Mouse (Mus musculus) gastrocnemius, adult 8-10 months (tissue): ENCODE results near the gene Abhd12. TPM values are rescaled to one million over a fixed set of nuclear protein-coding genes. Genes with fewer than 3 reads are reported as not detected.

Experiments used
- DNase-seq, 2 experiments: peaks; one replicate each; pipeline ENCODE4 v3.0.0; 2022; ENCODE audit warnings: low spot score in 2 of 2
- total RNA-seq, 4 experiments: library from RNA; stranded (reverse); gene quantifications; 2 replicates each; pipeline ENCODE4 v1.2.4; 2022

Gene Abhd12
- total RNA-seq, 4 experiments from 2014 or later, result 22.0 to 27.5 (median 25.7) TPM

DNA sequence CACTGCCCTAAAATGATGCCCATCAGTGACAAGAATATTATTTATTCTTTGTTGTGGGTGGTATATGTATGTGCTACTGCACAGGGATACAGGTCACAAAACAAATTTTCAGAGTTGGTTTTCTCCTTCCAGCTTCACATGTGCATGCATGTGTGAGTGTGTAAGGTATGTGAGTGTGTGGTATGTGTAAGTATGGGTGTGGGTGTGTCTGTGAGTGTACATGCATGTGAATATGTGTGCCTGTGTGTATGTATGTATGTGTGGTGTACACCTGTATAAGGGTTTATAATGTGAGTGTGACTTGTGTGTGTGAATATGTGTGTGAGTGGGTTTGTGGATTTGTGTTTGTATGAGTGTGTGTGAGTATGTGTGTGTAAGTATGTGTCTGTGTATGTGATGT, 49.4 kb downstream of the Abhd12 start:
- no peak for DNase-seq

DNA sequence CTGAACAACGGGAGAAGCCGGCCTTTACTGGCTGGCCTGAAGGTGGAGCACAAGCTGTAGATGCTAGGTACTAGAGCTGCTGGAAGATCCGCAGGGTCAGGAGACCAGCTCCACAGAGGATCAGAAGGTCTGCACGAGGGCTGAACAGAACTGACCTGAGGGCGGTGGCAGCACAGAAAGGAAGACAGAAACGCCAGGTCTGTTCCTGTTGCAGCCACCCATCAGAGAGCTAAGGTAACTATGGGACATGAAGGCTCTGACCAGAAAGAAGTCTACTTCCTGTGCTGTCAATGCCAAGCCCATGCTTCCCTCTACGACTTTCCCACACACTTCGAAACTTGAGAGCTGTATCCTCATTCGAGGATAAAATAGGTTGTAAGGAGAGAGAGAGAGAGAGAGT, 53.3 kb downstream of the Abhd12 start:
- DNase-seq, result no peak

DNA sequence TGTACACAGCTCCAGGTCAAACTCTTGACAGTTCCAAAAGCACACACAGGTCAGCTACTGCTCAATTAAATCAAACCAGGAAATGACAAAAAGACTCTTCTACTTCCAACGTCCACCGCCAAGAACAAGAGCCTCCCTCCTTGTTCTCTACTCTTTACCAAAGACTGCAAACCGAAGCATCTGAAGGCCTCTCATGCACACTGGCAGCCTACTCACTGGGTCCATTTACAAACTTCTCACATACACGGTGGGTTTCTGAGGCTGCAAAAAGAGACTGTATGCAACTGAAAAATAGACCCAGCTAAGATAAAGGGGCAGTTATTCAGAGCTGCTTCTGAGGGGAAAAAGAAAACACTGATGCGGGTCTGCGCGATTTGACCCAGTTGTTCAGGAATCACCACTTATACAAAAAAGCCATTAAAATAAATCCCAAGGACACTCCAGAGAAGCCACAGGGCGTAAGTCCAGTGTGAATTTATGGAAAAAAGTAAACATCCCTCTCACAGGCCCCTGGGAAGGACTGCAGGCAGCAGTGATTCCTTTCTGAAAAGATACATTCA, 57.0 kb downstream of the Abhd12 start:
- DNase-seq, result no peak

- no peak for DNase-seq
These were observed 59.7 kb downstream of the Abhd12 start for GRCm38 (mm10) chr2:150844798-150845197.

GRCm38 (mm10) chr2:150842049-150842461, 62.5 kb downstream of the Abhd12 start:
- DNase-seq, result no peak

DNA sequence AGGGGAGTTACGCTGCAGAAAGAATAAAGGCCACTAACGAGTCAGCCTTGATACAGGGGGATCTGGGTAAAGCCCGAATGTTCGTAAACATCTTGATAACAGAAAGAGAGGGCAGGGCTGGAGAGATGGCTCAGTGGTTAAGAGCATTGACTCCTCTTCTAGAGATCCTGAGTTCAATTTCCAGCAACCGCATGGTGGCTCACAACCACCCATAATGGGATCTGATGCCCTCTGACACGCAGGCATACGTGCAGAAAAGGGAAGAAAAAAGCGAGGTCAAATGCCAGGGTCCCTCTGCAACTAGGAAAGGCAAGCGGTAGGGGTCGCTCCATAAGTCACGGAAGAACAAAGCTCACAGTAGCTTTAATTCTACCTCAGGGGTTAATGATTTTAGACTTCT, 63.4 kb downstream of the Abhd12 start:
- no peak for DNase-seq

- no peak for DNase-seq
These were observed 64.7 kb downstream of the Abhd12 start for GRCm38 (mm10) chr2:150839686-150840471.

- DNase-seq, result no peak
These were observed 66.8 kb downstream of the Abhd12 start for GRCm38 (mm10) chr2:150837781-150838180.

DNA sequence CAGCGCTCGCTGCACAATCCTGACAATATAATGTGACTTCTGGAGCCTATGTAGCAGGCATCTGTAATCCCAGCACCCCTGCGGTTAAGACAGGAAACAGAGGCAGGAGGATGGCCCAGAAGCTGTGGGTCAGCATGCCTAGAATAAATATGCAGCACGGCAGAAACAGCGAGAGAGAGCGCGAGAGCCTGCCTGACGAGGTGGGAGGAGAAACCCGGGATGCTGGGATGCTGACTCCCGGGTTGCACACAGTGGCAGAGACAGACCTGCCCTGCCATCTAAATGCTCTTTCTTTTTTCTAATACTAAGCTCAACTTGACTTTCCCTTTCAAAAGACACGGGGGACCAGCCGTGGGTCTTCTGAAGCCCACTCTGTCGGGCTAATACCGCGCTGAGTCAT, 67.6 kb downstream of the Abhd12 start:
- no peak for DNase-seq

DNA sequence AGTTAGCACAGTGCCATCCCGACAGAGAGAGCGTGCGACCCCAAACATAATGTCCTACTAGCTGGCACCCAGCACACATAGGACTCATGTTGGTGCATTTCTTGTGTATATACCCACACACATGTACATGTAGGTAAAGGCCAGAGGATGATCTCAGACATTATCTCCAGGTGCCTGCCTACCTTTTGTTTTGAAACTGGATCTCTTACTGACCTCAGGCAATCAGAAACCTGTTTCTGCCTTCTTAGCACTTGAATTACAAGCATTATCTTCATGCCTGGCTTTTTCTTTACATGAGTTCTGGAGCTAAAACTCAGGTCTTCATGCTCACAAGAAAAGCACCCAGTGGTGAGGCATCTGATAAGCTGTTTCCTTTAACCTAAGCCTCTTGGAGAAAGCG, 68.6 kb downstream of the Abhd12 start:
- DNase-seq, result no peak

- DNase-seq, result no peak
These were observed 69.9 kb downstream of the Abhd12 start for GRCm38 (mm10) chr2:150834616-150835015.

GRCm38 (mm10) chr2:150832029-150832428, 72.5 kb downstream of the Abhd12 start:
- no peak for DNase-seq

DNA sequence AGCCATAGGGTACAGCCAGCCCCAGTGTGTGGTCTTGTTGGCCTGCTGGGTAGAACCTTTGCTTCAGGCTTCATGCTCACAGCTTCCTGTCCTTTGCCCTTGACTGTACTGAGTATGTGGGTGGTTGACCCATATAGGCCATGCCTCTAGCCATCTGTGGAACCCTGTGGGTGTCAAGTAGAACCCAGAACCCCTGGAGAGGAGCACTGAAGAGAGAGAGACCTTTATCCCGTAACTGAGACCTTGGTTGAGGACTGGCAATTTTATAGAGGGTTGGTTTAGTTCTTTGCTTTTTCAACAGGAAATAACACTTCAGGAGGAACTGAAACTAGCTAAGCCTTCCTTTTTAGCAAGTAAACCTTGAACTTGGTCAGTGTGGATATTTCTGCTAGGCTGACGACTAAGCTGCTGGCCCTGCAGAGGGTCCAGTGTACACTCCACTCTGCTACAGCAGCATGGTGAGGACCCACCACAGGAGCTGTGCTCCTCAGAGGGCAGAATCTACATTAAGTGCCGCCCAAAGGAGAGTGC, 73.6 kb downstream of the Abhd12 start:
- DNase-seq, result no peak

- no peak for DNase-seq
These were observed 74.5 kb downstream of the Abhd12 start for GRCm38 (mm10) chr2:150830011-150830410.

DNA sequence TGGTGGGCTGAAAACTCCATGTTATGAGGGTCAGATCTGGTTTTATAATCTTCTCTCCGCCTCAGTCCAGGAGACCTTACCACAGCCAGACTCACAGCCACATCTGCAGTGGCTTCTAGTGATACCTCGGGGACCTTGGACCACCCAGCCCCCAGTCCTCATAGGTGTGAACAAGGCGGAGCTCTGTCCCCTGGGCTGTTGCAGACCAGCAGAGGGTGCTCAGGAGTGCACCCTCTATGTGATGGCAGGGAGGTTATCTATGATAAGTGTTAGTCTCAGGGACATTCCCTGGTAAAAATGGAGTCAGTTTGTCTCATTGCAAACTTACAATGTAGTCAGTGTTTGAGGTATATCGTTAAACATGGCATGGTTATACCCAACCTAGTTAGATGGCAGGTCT, 75.9 kb downstream of the Abhd12 start:
- DNase-seq, result no peak

DNA sequence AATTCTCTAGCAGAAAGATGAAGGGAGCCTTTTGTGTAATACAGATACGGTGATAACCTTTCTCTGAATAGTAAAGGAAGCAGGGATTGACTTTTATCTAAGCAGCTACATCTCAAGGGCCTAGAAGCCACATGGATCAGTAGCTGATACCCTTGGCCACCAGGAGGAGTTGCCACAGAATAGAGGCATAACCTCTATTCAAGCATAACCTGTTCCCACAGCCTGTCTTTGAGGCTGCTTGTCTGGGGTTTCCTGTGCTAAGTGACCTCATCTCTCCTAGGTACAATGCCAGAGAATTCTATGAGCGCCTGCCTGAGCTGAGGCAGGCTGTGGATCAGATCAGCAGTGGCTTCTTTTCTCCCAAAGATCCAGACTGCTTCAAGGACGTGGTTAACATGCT, 76.4 kb downstream of the Abhd12 start:
- DNase-seq, result no peak

DNA sequence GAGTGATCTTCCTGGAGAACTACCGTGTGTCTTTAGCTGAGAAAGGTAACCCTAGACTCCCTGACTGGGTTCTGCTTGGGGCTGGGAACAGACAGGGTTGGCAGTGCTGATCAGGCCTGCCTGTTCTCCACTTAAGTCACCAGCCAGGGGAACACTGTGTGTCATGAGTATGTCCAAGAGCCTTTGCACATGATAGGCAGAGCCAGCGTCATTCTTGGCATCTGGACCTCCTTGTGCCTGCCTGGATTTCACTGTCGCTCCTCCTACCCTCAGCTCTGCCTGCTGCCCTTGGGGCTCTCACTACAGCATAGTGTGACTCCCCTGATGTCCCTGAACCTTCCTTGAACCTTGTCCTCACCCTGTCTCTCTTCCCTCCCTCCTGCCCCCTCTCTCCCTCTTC, 78.1 kb downstream of the Abhd12 start:
- no peak for DNase-seq

DNA sequence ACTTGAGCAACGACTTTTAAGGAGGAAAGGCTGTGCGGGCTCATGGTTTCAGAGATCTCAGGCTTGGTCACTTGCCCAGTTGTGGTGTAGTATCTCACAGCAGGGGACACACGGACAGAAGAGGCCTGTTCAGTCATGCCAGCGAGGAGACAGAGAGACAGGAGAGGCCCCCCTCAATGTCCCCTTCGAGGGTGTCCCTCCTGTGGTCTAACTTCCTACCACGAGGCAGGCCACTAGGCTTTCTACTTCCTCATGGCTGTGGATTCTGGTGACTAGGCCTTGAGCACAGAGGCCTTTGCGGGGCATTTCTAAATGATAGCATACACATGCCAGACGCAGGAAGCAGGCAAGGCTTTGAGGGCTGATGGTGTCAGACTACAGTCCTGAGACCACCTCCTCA, 81.6 kb downstream of the Abhd12 start:
- DNase-seq, result no peak

- no peak for DNase-seq
These were observed 83.8 kb downstream of the Abhd12 start for GRCm38 (mm10) chr2:150820720-150821119.

DNA sequence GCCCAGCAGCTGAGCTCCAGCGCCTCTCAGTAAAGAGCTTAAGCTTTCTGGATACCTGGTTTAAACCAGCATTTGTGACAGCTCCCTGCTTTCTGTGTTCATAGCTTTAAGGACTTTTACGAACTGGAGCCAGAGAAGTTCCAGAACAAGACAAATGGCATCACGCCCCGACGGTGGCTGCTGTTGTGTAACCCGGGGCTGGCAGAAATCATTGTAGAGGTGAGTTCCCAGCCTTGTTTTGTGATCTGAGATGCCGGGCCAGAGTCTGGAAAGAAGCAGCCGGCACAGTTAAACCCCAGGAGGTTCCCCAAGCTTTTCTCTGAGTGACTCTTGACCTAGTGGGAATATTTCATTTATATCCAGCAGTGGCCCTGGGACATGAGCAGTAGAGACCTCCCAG, 85.8 kb downstream of the Abhd12 start:
- no peak for DNase-seq

- no peak for DNase-seq
These were observed 87.7 kb downstream of the Abhd12 start for GRCm38 (mm10) chr2:150816676-150817402.

DNA sequence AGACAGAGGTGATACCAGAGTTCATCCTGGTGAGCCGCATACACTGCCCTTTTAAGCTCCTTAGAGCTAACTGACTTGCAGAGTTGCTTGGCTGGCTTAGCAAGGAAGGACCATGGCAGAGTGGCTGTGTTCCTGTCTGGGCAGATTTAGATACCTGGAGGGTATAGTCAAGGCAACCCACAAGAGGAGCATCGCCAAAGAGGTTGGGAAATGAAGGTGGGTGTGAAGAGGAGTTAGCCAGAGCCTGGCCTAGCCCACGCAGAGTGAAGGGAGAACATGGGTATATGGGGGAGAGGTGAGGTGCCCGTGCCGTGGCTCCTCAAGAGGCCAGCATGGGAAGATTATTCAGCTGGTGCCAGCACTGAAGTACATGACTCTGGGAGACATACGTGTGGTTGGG, 91.7 kb downstream of the Abhd12 start:
- no peak for DNase-seq
